ENCODE assay signal across 8 mouse cellular contexts in the genomic region with DNA sequence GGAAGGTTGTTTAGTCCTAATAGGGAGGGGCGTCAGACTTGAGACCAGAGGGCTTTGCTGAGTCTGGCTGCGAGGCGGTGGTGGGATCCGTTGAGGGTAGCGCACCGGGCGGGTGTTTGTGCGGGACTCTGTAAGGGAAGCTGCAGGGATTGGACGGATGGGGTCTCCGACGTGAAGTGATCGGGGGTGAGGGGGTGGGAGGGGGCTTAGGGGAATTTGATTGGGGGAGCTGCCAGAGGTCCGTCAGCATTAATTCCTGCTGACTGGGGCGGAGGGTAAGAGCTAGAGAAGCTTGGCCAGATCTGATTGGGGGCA. TPM values are rescaled to one million over a fixed set of nuclear protein-coding genes. Genes with fewer than 3 reads are reported as not detected.
DNase-seq lines count a peak whose midpoint lies in the region; ATAC-seq and TF ChIP-seq lines count a peak whose summit lies in the region.

No protein-coding gene starts in this region.

- peak; percentile 68 for ATAC-seq in hindbrain, embryonic 15.5 days (ENCODE audit: low FRiP score, low read depth)
- peak; percentile 55 for ATAC-seq in midbrain, embryonic 15.5 days (replicated peaks)

- no peaks in the 10 kb centered on the region; the same call in 1 of the 2 replicates for H3K4me1 ChIP-seq in cortical plate, adult 2 months (ENCODE audit: control insufficient read depth, insufficient read depth, low read length)
- H3K4me1 ChIP-seq in hindbrain, embryonic 15.5 days (replicated peaks), result peaks cover 37% of the 10 kb centered on the region
- peaks cover 29% of the 10 kb centered on the region for H3K4me1 ChIP-seq in midbrain, embryonic 15.5 days

- H3K4me3 ChIP-seq in cortical plate, adult 2 months (ENCODE audit: insufficient read depth, low read length), result peak overlapping the region; percentile 68
- H3K4me3 ChIP-seq in hindbrain, embryonic 15.5 days, result peak overlapping the region; percentile 87
- H3K4me3 ChIP-seq in midbrain, embryonic 15.5 days, result peak overlapping the region; percentile 80

- peak overlapping the region; percentile 90 for H3K9ac ChIP-seq in hindbrain, embryonic 15.5 days
- peak overlapping the region; percentile 90 for H3K9ac ChIP-seq in midbrain, embryonic 15.5 days

- peak overlapping the region; percentile 94 for H3K4me2 ChIP-seq in hindbrain, embryonic 15.5 days
- H3K4me2 ChIP-seq in midbrain, embryonic 15.5 days, result peak overlapping the region; percentile 95

- H3K9me3 ChIP-seq in hindbrain, embryonic 15.5 days, result no peaks in the 10 kb centered on the region
- H3K9me3 ChIP-seq in midbrain, embryonic 15.5 days, result no peaks in the 10 kb centered on the region

- no peak for TF ChIP-seq POLR2A in cortical plate, adult 2 months (IDR thresholded peaks at IDR 0.05; ENCODE audit: extremely low read depth, insufficient read depth, low read length)

- intact Hi-C loops in left cerebral cortex, postnatal 4 days (cut with DNase I), result no loop called here
- intact Hi-C loops in left cerebral cortex, postnatal 14 days (cut with DNase I), result no loop called here
- intact Hi-C loops in gastrocnemius, postnatal 36 days (cut with DNase I), result no loop called here

- H3K27ac ChIP-seq in cortical plate, adult 2 months (ENCODE audit: insufficient read depth, low read length), result peak overlapping the region; percentile 23; the same call in 1 of the 2 replicates
- peak overlapping the region; percentile 99 for H3K27ac ChIP-seq in hindbrain, embryonic 15.5 days (replicated peaks)
- peak overlapping the region; percentile 97 for H3K27ac ChIP-seq in midbrain, embryonic 15.5 days

- WGBS in hindbrain, embryonic 15.5 days, result under 1% methylated on average over 14 of the region's 14 CpGs
- WGBS in midbrain, embryonic 15.5 days, result 0% methylated on average over 14 of the region's 14 CpGs

- peak; percentile 61 for DNase-seq in left cerebral cortex, postnatal 4 days
- DNase-seq in left cerebral cortex, postnatal 14 days (ENCODE audit: low spot score in 2 of 2), result no peak
- no peak for DNase-seq in layer of hippocampus, postnatal 10 days (ENCODE audit: low spot score in 2 of 2)
- no peak for DNase-seq in gastrocnemius, postnatal 36 days
- no peak for DNase-seq in lung, postnatal 36 days

- H3K27me3 ChIP-seq in hindbrain, embryonic 15.5 days, result no peaks in the 10 kb centered on the region
- no peaks in the 10 kb centered on the region for H3K27me3 ChIP-seq in midbrain, embryonic 15.5 days (replicated peaks)

- TF ChIP-seq CTCF in cortical plate, adult 2 months (IDR thresholded peaks at IDR 0.05; ENCODE audit: extremely low read depth, insufficient read depth, low read length), result no peak

- H3K36me3 ChIP-seq in hindbrain, embryonic 15.5 days, result peaks cover 25% of the 10 kb centered on the region
- H3K36me3 ChIP-seq in midbrain, embryonic 15.5 days (replicated peaks), result peaks cover 17% of the 10 kb centered on the region; the same call in 1 of the 2 replicates

RNA-seq across cellular contexts. Expression of a gene that starts 0.6 kb away (rescaled TPM):
- total RNA-seq in left cerebral cortex, postnatal 4 days (2021), result 100 to 1,000 TPM; 163 to 179 TPM
- total RNA-seq in left cerebral cortex, postnatal 14 days (2021), result 100 to 1,000 TPM; 165 to 171 TPM
- polyA plus RNA-seq in cortical plate, adult 2 months (2012; rRNA removed), result 110 and 112 TPM in 2 replicates
- polyA plus RNA-seq in hindbrain, embryonic 15.5 days (2015; fragmentation: Nextera tagmentation; extraction: Ambion mirVana), result 56.8 and 63.7 TPM in 2 replicates
- 64.2 and 71.0 TPM in 2 replicates for polyA plus RNA-seq in midbrain, embryonic 15.5 days (2015; fragmentation: Nextera tagmentation; extraction: Ambion mirVana)
- 100 to 1,000 TPM; 125 to 160 TPM for total RNA-seq in layer of hippocampus, postnatal 10 days (2021)
- 10 to 100 TPM; 29.3 to 29.7 TPM for total RNA-seq in gastrocnemius, postnatal 36 days (2021)

RNA-seq across cellular contexts. Expression of a gene that starts 10.7 kb away (rescaled TPM):
- total RNA-seq in left cerebral cortex, postnatal 4 days (2021), result 100 to 1,000 TPM; 158 to 163 TPM
- 100 to 1,000 TPM; 128 to 146 TPM for total RNA-seq in left cerebral cortex, postnatal 14 days (2021)
- polyA plus RNA-seq in cortical plate, adult 2 months (2012; rRNA removed), result 118 and 119 TPM in 2 replicates
- polyA plus RNA-seq in hindbrain, embryonic 15.5 days (2015; fragmentation: Nextera tagmentation; extraction: Ambion mirVana), result 123 and 132 TPM in 2 replicates
- 121 and 124 TPM in 2 replicates for polyA plus RNA-seq in midbrain, embryonic 15.5 days (2015; fragmentation: Nextera tagmentation; extraction: Ambion mirVana)
- 100 to 1,000 TPM; 151 to 155 TPM for total RNA-seq in layer of hippocampus, postnatal 10 days (2021)
- total RNA-seq in gastrocnemius, postnatal 36 days (2021), result 10 to 100 TPM; 71.9 to 73.6 TPM

RNA-seq across cellular contexts. Expression of a gene that starts 12.2 kb away (rescaled TPM):
- total RNA-seq in left cerebral cortex, postnatal 4 days (2021), result 100 to 1,000 TPM; 106 to 107 TPM
- 100 to 1,000 TPM; 116 to 117 TPM for total RNA-seq in left cerebral cortex, postnatal 14 days (2021)
- polyA plus RNA-seq in cortical plate, adult 2 months (2012; rRNA removed), result 267 and 268 TPM in 2 replicates
- 148 and 159 TPM in 2 replicates for polyA plus RNA-seq in hindbrain, embryonic 15.5 days (2015; fragmentation: Nextera tagmentation; extraction: Ambion mirVana)
- 146 and 159 TPM in 2 replicates for polyA plus RNA-seq in midbrain, embryonic 15.5 days (2015; fragmentation: Nextera tagmentation; extraction: Ambion mirVana)
- total RNA-seq in layer of hippocampus, postnatal 10 days (2021), result 100 to 1,000 TPM; 110 to 119 TPM
- total RNA-seq in gastrocnemius, postnatal 36 days (2021), result 10 to 100 TPM; 49.7 to 50.8 TPM

RNA-seq across cellular contexts. Expression of a gene that starts 22.5 kb away (rescaled TPM):
- 10 to 100 TPM; 79.0 to 80.0 TPM for total RNA-seq in left cerebral cortex, postnatal 4 days (2021)
- total RNA-seq in left cerebral cortex, postnatal 14 days (2021), result 10 to 100 TPM; 38.3 to 39.9 TPM
- 45.1 and 45.8 TPM in 2 replicates for polyA plus RNA-seq in cortical plate, adult 2 months (2012; rRNA removed)
- polyA plus RNA-seq in hindbrain, embryonic 15.5 days (2015; fragmentation: Nextera tagmentation; extraction: Ambion mirVana), result 72.0 and 76.1 TPM in 2 replicates
- 84.5 and 86.2 TPM in 2 replicates for polyA plus RNA-seq in midbrain, embryonic 15.5 days (2015; fragmentation: Nextera tagmentation; extraction: Ambion mirVana)
- 10 to 100 TPM; 55.4 to 64.6 TPM for total RNA-seq in layer of hippocampus, postnatal 10 days (2021)
- total RNA-seq in gastrocnemius, postnatal 36 days (2021), result 1 to 10 TPM; 1.4 to 2.4 TPM

RNA-seq across cellular contexts. Expression of a gene that starts 23.0 kb away (rescaled TPM):
- not detected for total RNA-seq in left cerebral cortex, postnatal 4 days (2021)
- total RNA-seq in left cerebral cortex, postnatal 14 days (2021), result not detected
- polyA plus RNA-seq in cortical plate, adult 2 months (2012; rRNA removed), result not detected in 2 replicates
- 0.08 TPM in 1 of 2 replicates, not detected in the other for polyA plus RNA-seq in hindbrain, embryonic 15.5 days (2015; fragmentation: Nextera tagmentation; extraction: Ambion mirVana)
- not detected in 2 replicates for polyA plus RNA-seq in midbrain, embryonic 15.5 days (2015; fragmentation: Nextera tagmentation; extraction: Ambion mirVana)
- not detected for total RNA-seq in layer of hippocampus, postnatal 10 days (2021)
- not detected for total RNA-seq in gastrocnemius, postnatal 36 days (2021)

Comparison
In these comparisons a context has a peak if more than half of its experiments do, and no peak if none do; other contexts are left out.
1. H3K27ac ChIP-seq: peak in every context shown above with its lines; median percentile 99 in hindbrain, embryonic 15.5 days; 97 in midbrain, embryonic 15.5 days; 23 in cortical plate, adult 2 months.
2. RNA of a gene that starts 0.6 kb away (total RNA-seq): 163 to 179 TPM in left cerebral cortex, postnatal 4 days, 165 to 171 TPM in left cerebral cortex, postnatal 14 days and 125 to 160 TPM in layer of hippocampus, postnatal 10 days; 29.3 to 29.7 TPM in gastrocnemius, postnatal 36 days; every median in the first group is over 4 times any median in the second.
3. Peak in every context shown above with its lines, with median percentiles within 50 percentile points of each other: H3K4me3 ChIP-seq.